Mouse (Mus musculus) heart, embryonic 13.5 days (tissue): Measurements from ENCODE around the gene Wbp1l. TPM values are rescaled to one million over a fixed set of nuclear protein-coding genes. Genes with fewer than 3 reads are reported as not detected.
A peak's percentile ranks its signal among the peaks of the same experiment; 100 is the strongest.
"Not testable (repeated sequence)": the region's sequence is repeated elsewhere in the genome, so short reads cannot be mapped to it uniquely, and the experiment has no call there.

Experiments
- ATAC-seq: fragments of 200-750 bp; cut with Nextera tagmentation; 2 replicates; pipeline ENCODE4 v1.8.0; 2017; ENCODE audit warnings: moderate TSS enrichment; ENCODE audit not compliant: insufficient number of reproducible peaks, low FRiP score, low TSS enrichment; ENCODE audit errors: extremely low read depth
- H3K27ac ChIP-seq: fragments of 300-500 bp; sonication (generic); replicated peaks from 2 replicates; pipeline ENCODE4 v1.5.1; 2015; ENCODE audit warnings: moderate library complexity, mild to moderate bottlenecking, inconsistent platforms
- H3K27me3 ChIP-seq: fragments of 300-500 bp; sonication (generic); replicated peaks from 2 replicates; pipeline ENCODE4 v1.6.1; 2015; ENCODE audit warnings: mild to moderate bottlenecking, inconsistent platforms
- H3K36me3 ChIP-seq: fragments of 300-500 bp; sonication (generic); 2 replicates; pipeline ENCODE4 v1.6.1; 2015; ENCODE audit warnings: mild to moderate bottlenecking, inconsistent platforms
- H3K4me1 ChIP-seq: fragments of 300-500 bp; sonication (generic); 2 replicates; pipeline ENCODE4 v1.6.1; 2015; ENCODE audit warnings: inconsistent platforms
- H3K4me2 ChIP-seq: fragments of 300-500 bp; sonication (generic); 2 replicates; pipeline ENCODE4 v1.6.1; 2015; ENCODE audit warnings: inconsistent platforms, mild to moderate bottlenecking, moderate library complexity
- H3K4me3 ChIP-seq: fragments of 300-500 bp; sonication (generic); 2 replicates; pipeline ENCODE4 v1.5.1; 2015; ENCODE audit warnings: moderate library complexity, mild to moderate bottlenecking, inconsistent platforms
- H3K9ac ChIP-seq: fragments of 300-500 bp; sonication (generic); 2 replicates; pipeline ENCODE4 v1.6.1; 2015; ENCODE audit warnings: inconsistent platforms, mild to moderate bottlenecking, moderate library complexity
- H3K9me3 ChIP-seq: fragments of 300-500 bp; sonication (generic); 2 replicates; pipeline ENCODE4 v1.6.1; 2016; ENCODE audit warnings: inconsistent platforms
- WGBS: fragments of 180-500 bp; shearing (Covaris S2); methylation state at CpG from one replicate; pipeline ENCODE4 v1.1.7; 2015; ENCODE audit warnings: mixed read lengths; 5-methylcytosine and 5-hydroxymethylcytosine counted together
- polyA plus RNA-seq: library from polyadenylated mRNA; unstranded; fragments of >200 nt; fragmentation: Nextera tagmentation; extraction: Ambion mirVana; gene quantifications from 2 replicates; pipeline ENCODE4 v1.2.1, GENCODE M21; 2015

Gene Wbp1l
- 41.6 and 42.0 TPM in 2 replicates for polyA plus RNA-seq

DNA sequence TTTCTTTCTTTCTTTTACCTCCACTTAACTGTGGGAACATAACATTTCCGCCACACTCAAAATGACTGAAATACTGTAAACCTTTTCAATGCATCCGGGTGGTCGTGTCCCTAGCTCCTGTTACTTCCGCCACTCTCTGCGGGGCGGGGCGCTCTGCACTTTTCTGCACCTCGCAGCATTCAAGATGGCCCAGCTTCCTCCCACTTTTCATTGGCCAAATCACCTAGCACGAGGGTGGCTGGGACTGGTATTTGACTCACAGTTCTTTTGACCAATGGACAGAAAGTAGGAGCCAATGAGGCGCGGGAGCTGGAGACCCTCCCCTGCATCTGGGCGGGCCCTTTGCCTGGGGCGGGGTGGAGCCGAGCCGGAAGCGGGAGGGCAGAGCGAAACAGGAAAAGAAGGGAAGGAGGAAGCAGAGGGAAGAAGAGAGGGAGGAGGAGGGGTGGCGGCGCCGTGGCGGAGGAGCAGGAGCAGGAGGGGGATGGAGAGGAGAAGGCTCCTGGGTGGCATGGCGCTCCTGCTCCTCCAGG, at the start of gene Wbp1l:
Gene Wbp1l, plus strand, starts transcription at position 365 of the 533 bp plus-strand sequence.
- H3K27me3 ChIP-seq: no peaks in the 10 kb centered on the region
- under 1% methylated on average over 22 of the region's 22 CpGs for WGBS
- H3K4me1 ChIP-seq: peaks cover 38% of the 10 kb centered on the region
- H3K9me3 ChIP-seq: no peaks in the 10 kb centered on the region
- ATAC-seq: peak; percentile 99
- peak within 1 kb of the TSS; percentile 89 for H3K4me2 ChIP-seq
- H3K4me3 ChIP-seq: peak within 1 kb of the TSS; percentile 83
- H3K9ac ChIP-seq: peak within 1 kb of the TSS; percentile 90
- H3K36me3 ChIP-seq: peaks cover 29% of the 10 kb centered on the region
- H3K27ac ChIP-seq: peak within 1 kb of the TSS; percentile 57

DNA sequence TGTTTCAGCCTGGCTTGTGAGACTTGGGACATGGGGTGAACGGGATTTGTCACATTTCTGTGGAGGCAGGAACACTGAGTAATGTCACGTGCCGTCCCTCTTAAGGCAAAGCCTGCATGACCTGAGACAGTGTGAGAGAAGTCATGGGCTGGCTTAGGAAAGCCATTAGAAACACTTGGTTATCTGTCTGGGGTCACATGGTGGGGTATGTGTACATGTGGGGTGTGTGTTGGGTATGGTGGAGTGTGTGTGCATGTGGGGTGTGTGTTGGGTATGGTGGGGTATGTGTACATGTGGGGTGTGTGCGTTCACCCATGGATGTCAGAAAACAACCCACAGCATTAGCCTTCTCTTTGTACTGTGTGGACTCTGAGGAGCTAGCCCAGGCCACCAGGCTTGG, 48.5 kb upstream of the Wbp1l start:
- Histone ChIP-seq H3K4me2 (no peak overlapping the region), H3K27me3 (no peaks in the 10 kb centered on the region), H3K27ac (no peak overlapping the region), H3K4me1 (peaks cover 17% of the 10 kb centered on the region), H3K9me3 (no peaks in the 10 kb centered on the region), H3K9ac (no peak overlapping the region), H3K4me3 (no peak overlapping the region), H3K36me3 (peaks cover 57% of the 10 kb centered on the region)
- 82% methylated on average over 4 of the region's 4 CpGs for WGBS
- no peak for ATAC-seq

DNA sequence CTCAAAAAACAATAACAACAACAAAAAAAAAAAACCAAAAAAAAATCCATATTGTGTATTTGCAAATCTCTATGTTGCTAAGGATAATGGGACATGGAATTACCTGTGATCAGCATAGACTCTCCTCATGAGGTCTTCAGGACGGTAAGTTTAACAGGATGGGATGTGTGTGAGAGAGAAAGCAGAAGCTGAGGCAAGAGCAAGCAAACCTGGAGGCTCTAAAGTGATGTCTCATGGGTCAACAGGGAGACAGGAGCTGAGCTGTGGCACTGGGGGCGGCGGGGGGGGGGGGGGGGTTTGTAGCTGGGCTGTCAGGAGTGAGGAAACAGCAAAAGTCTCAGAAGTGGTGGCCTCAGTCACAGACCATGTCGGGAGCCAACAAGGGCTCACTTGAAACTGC, 46.4 kb upstream of the Wbp1l start:
- Histone ChIP-seq H3K27ac (no peak overlapping the region), H3K9ac (no peak overlapping the region), H3K4me2 (no peak overlapping the region), H3K4me3 (no peak overlapping the region), H3K9me3 (no peaks in the 10 kb centered on the region), H3K36me3 (peaks cover 66% of the 10 kb centered on the region), H3K4me1 (peaks cover 13% of the 10 kb centered on the region), H3K27me3 (no peaks in the 10 kb centered on the region)
- ATAC-seq: no peak
- 83% methylated on average over 3 of the region's 4 CpGs for WGBS

DNA sequence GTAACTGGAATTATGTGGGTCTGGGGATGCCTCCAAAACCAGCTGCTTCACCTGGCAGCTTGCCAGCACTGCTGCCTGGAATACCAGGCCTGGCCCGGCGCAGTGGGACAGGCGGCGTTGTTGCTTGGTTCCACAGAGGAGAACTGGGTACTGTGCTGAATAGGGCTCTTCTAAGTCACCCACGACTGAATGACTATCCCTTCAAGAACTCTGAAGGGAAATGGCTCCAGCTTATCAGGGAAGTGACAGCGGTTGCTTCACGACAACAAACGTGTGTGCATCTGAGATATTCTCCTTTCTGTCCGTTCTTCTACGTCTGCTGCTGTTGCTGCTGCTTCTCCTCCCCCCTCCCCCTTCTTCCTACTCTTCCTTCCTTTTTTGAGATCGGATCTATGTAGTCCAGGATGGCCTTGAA, 45.3 kb upstream of the Wbp1l start:
- Histone ChIP-seq H3K4me3 (no peak overlapping the region), H3K4me2 (no peak overlapping the region)

DNA sequence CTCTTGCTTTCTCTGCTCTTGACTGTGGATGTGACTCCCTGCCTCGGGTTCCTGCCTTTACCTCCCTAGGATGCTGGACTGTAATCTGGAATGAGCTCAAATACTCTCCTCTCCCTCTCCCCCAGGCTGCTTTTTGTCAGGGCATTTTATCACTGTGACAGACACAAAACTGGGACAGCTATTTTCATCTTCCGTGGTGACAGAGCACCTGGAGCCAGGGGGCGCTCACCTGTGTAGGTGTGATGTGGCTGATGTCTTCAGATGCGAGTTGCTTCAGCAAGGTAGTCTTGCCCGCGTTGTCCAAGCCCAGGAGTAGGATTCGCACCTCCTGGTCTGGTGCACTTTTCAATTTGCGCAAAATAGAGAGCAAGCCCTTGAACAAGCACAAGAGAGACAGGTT, 40.9 kb upstream of the Wbp1l start:
- H3K27ac ChIP-seq: no peak overlapping the region
- peaks cover 21% of the 10 kb centered on the region for H3K4me1 ChIP-seq
- H3K36me3 ChIP-seq: peaks cover 34% of the 10 kb centered on the region
- no peak overlapping the region for H3K4me2 ChIP-seq
- no peaks in the 10 kb centered on the region for H3K9me3 ChIP-seq
- WGBS: 70% methylated on average over 8 of the region's 8 CpGs
- no peak overlapping the region for H3K9ac ChIP-seq
- no peak for ATAC-seq
- H3K27me3 ChIP-seq: no peaks in the 10 kb centered on the region
- no peak overlapping the region for H3K4me3 ChIP-seq

More for the DNA sequence above, 45.3 kb upstream of the Wbp1l start:
- Histone ChIP-seq H3K27ac (peak overlapping the region; percentile 17; the same call in 1 of the 2 replicates), H3K4me1 (peaks cover 11% of the 10 kb centered on the region), H3K36me3 (peaks cover 66% of the 10 kb centered on the region), H3K9ac (no peak overlapping the region), H3K9me3 (no peaks in the 10 kb centered on the region), H3K27me3 (no peaks in the 10 kb centered on the region)
- no peak for ATAC-seq
- 28% methylated on average over 11 of the region's 11 CpGs for WGBS

DNA sequence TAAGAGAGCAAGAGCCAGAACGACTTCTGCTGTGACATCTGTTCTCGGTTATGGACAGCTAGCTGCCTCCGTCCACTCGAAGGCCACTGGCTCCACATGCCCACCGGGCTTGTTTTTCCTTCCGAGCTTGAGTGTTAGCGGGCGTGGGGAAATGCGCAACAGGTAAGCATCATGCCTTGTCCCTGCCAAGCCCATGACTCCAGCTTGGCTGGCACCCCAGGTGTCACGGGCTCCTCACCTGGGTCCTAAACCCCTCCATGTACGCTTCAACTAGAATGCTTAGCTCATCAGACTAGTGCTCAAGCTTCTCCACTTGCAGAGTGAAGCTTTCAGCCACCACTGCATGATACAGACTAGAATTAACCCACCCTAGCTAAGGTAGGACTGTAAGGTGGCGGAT, 40.3 kb upstream of the Wbp1l start:
- H3K9me3 ChIP-seq: no peaks in the 10 kb centered on the region
- no peak overlapping the region for H3K4me2 ChIP-seq
- H3K4me3 ChIP-seq: no peak overlapping the region
- 66% methylated on average over 12 of the region's 12 CpGs for WGBS
- H3K9ac ChIP-seq: no peak overlapping the region
- no peaks in the 10 kb centered on the region for H3K27me3 ChIP-seq
- peaks cover 21% of the 10 kb centered on the region for H3K4me1 ChIP-seq
- H3K27ac ChIP-seq: no peak overlapping the region
- peaks cover 34% of the 10 kb centered on the region for H3K36me3 ChIP-seq
- no peak for ATAC-seq

DNA sequence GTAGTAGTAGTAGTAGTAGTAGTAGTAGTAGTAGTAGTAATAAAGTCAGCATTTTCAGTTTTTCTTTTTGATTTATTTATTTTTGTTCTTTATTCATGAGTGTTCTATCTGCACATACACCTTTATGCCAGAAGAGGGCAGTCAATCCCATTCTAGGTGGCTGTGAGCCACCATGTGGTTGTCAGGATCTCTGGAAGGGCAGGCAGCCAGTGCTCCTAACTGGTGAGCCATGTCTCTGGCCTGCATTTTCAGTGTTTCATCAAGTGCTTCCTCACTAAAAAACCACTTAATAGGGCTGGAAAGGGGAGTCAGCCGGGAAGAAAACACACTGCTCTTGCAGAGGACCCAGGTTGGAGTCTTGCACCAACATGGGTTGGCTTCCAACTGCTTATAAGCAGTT, 36.8 kb upstream of the Wbp1l start:
- no peak for ATAC-seq
- no peak overlapping the region for H3K4me2 ChIP-seq
- H3K36me3 ChIP-seq: peaks cover 11% of the 10 kb centered on the region
- peak overlapping the region; percentile 71 for H3K27ac ChIP-seq
- H3K27me3 ChIP-seq: no peaks in the 10 kb centered on the region
- H3K4me3 ChIP-seq: no peak overlapping the region
- H3K9me3 ChIP-seq: no peaks in the 10 kb centered on the region
- H3K4me1 ChIP-seq: peaks cover 22% of the 10 kb centered on the region
- WGBS: 23% methylated on average over 1 of the region's 1 CpGs
- no peak overlapping the region for H3K9ac ChIP-seq

DNA sequence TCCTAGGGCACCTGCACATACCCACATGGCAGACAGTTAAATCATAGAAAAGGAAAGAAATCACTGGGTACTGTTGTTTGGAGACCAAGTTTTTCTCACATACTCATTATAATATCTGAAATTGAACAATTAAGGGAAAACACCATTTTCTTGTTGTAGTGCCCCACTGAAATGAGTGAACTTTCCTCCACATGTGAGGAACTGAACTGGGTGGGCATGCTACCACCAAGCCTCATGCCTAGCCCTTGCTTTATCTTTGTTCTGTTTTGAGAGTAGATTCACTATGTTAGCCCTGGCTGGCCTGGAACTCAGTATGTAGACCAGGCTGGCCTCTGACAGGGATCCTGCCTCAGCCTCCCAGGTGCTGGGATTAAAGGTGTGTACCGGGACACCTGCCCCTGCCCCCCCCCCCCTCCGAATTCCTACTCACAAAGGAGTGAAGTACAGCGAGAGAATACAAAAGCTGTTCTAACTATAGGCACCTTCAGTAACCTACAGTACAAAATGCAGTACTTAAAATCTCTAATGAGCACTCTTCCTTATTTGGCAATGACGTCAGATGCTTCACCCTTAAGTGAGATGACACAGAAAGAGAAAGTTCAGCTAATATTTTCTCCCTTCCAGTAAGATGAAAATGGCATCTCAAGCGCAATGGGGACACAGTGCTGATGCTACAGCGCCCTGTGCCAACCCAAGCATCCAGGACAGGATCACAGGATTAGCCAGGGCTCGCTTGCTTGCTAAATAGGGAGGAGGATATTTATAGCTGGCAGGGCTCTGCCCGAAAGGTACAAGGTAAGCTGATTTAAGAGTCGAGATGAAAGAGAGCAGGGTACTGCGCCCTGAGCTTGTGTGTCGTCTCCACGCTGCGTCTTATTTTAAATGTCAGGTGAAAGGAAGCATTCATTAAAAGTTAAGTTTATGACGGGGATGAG, 36.0 kb upstream of the Wbp1l start:
- H3K4me1 ChIP-seq: peaks cover 22% of the 10 kb centered on the region
- peak overlapping the region; percentile 24 for H3K4me2 ChIP-seq
- no peak overlapping the region for H3K9ac ChIP-seq
- H3K4me3 ChIP-seq: no peak overlapping the region
- WGBS: 60% methylated on average over 14 of the region's 14 CpGs
- no peaks in the 10 kb centered on the region for H3K27me3 ChIP-seq
- no peaks in the 10 kb centered on the region for H3K9me3 ChIP-seq
- peaks cover 9% of the 10 kb centered on the region for H3K36me3 ChIP-seq
- H3K27ac ChIP-seq: peak overlapping the region; percentile 71
- no peak for ATAC-seq

DNA sequence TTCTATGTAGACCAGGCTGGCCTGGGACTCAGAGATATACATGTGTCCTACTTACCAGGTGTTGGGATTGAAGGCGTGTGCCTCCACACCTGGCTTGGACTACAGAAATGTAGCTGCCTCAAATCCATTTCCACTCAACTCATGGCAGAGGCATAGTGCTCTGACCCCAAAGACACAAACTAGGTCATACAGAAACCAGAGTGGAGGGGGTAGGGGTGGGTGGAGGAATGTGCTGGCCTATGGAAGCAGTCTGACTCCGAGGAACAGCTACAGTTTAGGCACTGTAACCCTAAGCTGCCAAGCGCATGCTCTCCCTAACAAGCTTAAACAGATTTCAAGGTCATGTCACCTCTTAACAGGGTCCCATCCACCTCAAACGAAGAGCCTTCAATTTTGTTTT, 35.3 kb upstream of the Wbp1l start:
- ATAC-seq: no peak
- H3K27ac ChIP-seq: peak overlapping the region; percentile 71
- H3K36me3 ChIP-seq: peaks cover 7% of the 10 kb centered on the region; the same call in 1 of the 2 replicates
- 62% methylated on average over 4 of the region's 4 CpGs for WGBS
- H3K4me2 ChIP-seq: no peak overlapping the region
- no peak overlapping the region for H3K9ac ChIP-seq
- H3K9me3 ChIP-seq: no peaks in the 10 kb centered on the region
- H3K27me3 ChIP-seq: no peaks in the 10 kb centered on the region
- peaks cover 22% of the 10 kb centered on the region for H3K4me1 ChIP-seq
- H3K4me3 ChIP-seq: no peak overlapping the region

DNA sequence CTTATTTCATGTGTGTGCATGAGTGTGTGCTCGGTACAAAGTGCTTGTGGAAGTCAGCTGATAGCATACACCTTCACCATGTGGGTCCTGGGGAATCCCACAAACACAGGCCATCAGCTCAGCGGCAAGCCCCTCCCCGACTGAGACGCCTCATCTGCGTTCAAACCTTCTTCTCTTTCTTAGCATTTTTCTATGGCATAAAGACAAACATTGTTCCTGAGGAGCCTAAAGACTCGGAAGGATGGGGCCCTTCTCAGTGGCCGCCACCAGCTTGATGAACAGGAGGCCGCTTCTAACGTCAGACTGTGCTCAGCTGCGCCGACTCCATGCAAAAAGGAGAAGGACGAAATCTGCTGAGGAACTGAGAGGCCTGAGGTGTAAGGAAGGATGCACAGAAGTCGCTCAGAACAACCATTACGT, 34.8 kb upstream of the Wbp1l start:
- no peak for ATAC-seq
- no peak overlapping the region for H3K9ac ChIP-seq
- peak overlapping the region; percentile 71; the same call in 1 of the 2 replicates for H3K27ac ChIP-seq
- H3K27me3 ChIP-seq: no peaks in the 10 kb centered on the region
- peaks cover 22% of the 10 kb centered on the region for H3K4me1 ChIP-seq
- peaks cover 7% of the 10 kb centered on the region; the same call in 1 of the 2 replicates for H3K36me3 ChIP-seq
- H3K9me3 ChIP-seq: no peaks in the 10 kb centered on the region
- no peak overlapping the region for H3K4me2 ChIP-seq
- WGBS: 76% methylated on average over 14 of the region's 14 CpGs
- H3K4me3 ChIP-seq: no peak overlapping the region

DNA sequence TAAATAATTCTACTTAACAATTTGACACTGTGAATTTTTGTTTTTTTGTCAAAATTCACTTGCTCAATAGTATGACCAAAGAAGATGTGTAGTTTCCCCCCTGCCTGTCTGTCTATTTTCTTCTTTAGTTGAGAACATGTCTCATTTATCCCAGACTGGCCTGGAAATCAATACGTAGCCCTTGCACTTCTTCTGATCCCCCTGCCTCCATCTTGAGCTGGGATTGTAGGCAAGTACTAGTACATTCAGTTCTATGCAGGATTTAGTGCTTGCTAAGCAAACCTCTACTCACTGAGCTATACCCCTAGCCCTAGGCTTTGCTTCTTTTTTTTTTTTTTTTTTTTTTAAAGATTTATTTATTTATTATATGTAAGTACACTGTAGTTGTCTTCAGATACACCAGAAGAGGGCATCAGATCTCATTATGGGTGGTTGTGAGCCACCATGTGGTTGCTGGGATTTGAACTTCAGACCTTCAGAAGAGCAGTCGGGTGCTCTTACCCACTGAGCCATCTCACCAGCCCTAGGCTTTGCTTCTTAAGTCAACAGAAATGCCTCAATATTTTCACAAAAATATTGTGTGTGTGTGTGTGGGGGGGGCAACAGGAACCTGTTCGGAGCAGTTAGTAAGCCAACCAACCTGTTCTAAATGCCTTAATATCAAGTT, 27.5 kb upstream of the Wbp1l start:
- WGBS: 83% methylated on average over 3 of the region's 3 CpGs
- H3K4me1 ChIP-seq: peaks cover 28% of the 10 kb centered on the region
- not testable (repeated sequence) for H3K27me3 ChIP-seq, H3K9me3 ChIP-seq, H3K36me3 ChIP-seq, H3K9ac ChIP-seq, ATAC-seq
- H3K27ac ChIP-seq: peak overlapping the region; percentile 85; the same call in 1 of the 2 replicates
- H3K4me2 ChIP-seq: peak overlapping the region; percentile 93
- H3K4me3 ChIP-seq: peak overlapping the region; percentile 90
